Mouse (Mus musculus) bone marrow macrophage, adult 2 months (primary cell): ENCODE results near the gene Gm6309.

ENCODE experiments used
- CTCF ChIP-seq: IDR thresholded peaks from 2 replicates; pipeline ENCODE4 v1.5.1; 2012; ENCODE audit warnings: low read depth, mild to moderate bottlenecking, low read length, moderate library complexity
- POLR2A ChIP-seq: IDR thresholded peaks from 2 replicates; pipeline ENCODE4 v1.6.1; 2012; ENCODE audit warnings: mild to moderate bottlenecking, low read depth, low read length, borderline replicate concordance

DNA sequence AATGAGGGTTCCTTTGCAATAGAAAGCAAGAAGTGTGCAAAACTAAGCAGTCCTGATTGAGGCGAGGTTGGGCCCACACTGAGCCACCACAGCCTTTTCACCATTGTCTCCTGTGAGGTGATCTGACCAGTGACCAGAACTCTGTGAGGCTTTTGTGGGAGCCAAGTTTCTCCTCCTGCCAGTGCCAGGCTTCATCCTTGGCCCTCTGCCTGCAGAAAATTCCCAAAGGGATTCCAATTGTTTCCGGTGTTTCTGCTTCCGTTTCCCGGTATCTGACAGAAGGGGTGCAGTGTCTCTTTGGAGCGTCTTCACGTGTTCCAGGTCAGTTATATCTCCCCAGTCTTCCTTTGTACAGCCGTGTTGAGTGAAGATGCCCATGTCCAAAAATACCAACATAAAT, 18.2 kb upstream of the Gm6309 start:
- TF ChIP-seq CTCF (no peak), POLR2A (no peak)
